Mouse (Mus musculus) MEL (cell line): ENCODE data around the gene Klk1b4. TPM values are rescaled to one million over a fixed set of nuclear protein-coding genes. Genes with fewer than 3 reads are reported as not detected.

Source experiments
- DNase-seq: peaks from one replicate; pipeline ENCODE4 v3.0.0; 2011; ENCODE audit warnings: low read depth, low spot score
- H3K27ac ChIP-seq: 2 replicates; pipeline ENCODE4 v1.5.1; 2012; ENCODE audit warnings: low read depth, mild to moderate bottlenecking, control low read depth, low read length, moderate library complexity; ENCODE audit not compliant: control insufficient read depth
- H3K27me3 ChIP-seq, 2 experiments: fragments of 150-350 bp in 1 of 2; sonication (generic) in 1 of 2; 2 replicates each; pipeline ENCODE4 v1.6.1; 2012; ENCODE audit warnings: low read length in 2 of 2, mild to moderate bottlenecking in 2 of 2, improper control_type of control experiment in 1 of 2, moderate library complexity in 1 of 2; ENCODE audit not compliant: insufficient read depth in 2 of 2, control insufficient read depth in 1 of 2
- H3K36me3 ChIP-seq, 2 experiments: 2 replicates each; pipeline ENCODE4 v1.6.1; 2012 to 2014; ENCODE audit warnings: low read length in 2 of 2, improper control_type of control experiment in 1 of 2, inconsistent platforms in 1 of 2, mild to moderate bottlenecking in 1 of 2; ENCODE audit not compliant: insufficient read depth in 2 of 2, control insufficient read depth in 1 of 2
- H3K4me1 ChIP-seq, 2 experiments: fragments of 150-350 bp in 1 of 2; sonication (generic) in 1 of 2; 2 replicates each; pipeline ENCODE4 v1.6.1; 2012; ENCODE audit warnings: low read length in 2 of 2, improper control_type of control experiment in 1 of 2, mild to moderate bottlenecking in 1 of 2; ENCODE audit not compliant: insufficient read depth in 2 of 2, control insufficient read depth in 1 of 2
- H3K4me3 ChIP-seq, 2 experiments: fragments of 150-350 bp in 1 of 2; sonication (generic) in 1 of 2; 2 replicates each; pipeline ENCODE4 v1.5.1; 2012; ENCODE audit warnings: low read depth in 2 of 2, low read length in 2 of 2, mild to moderate bottlenecking in 2 of 2, moderate library complexity in 2 of 2, control low read depth in 1 of 2, improper control_type of control experiment in 1 of 2; ENCODE audit not compliant: control insufficient read depth in 1 of 2, insufficient read depth in 1 of 2
- H3K79me2 ChIP-seq: 2 replicates; pipeline ENCODE4 v1.6.1; 2012; ENCODE audit warnings: mild to moderate bottlenecking, low read length, moderate library complexity; ENCODE audit not compliant: control insufficient read depth, poor library complexity, insufficient read depth
- H3K9ac ChIP-seq: 2 replicates; pipeline ENCODE4 v1.6.1; 2012; ENCODE audit warnings: low read depth, mild to moderate bottlenecking, control low read depth, low read length, moderate library complexity; ENCODE audit not compliant: control insufficient read depth, poor library complexity, severe bottlenecking
- H3K9me3 ChIP-seq: fragments of 150-350 bp; sonication (generic); replicated peaks from 2 replicates; pipeline ENCODE4 v1.6.1; 2012; ENCODE audit warnings: mild to moderate bottlenecking, low read length, improper control_type of control experiment, moderate library complexity; ENCODE audit not compliant: insufficient read depth
- CHD2 ChIP-seq: IDR thresholded peaks from 2 replicates; pipeline ENCODE4 v1.6.1; 2011; ENCODE audit warnings: low read length, improper control_type of control experiment
- CTCF ChIP-seq, 3 experiments: IDR thresholded peaks in 2 of 3; conservative IDR thresholded peaks in 1 of 3; 2 replicates each; pipeline ENCODE4 v1.5.1; 2011 to 2012; ENCODE audit warnings: low read length in 3 of 3, low read depth in 2 of 3, mild to moderate bottlenecking in 2 of 3, improper control_type of control experiment in 1 of 3, inconsistent platforms in 1 of 3, mixed read lengths in 1 of 3, moderate library complexity in 1 of 3; ENCODE audit not compliant: control insufficient read depth in 1 of 3, insufficient read depth in 1 of 3, poor library complexity in 1 of 3, severe bottlenecking in 1 of 3
- E2F4 ChIP-seq: IDR thresholded peaks from 2 replicates; pipeline ENCODE4 v1.6.1; 2011; ENCODE audit warnings: low read depth, low read length, improper control_type of control experiment, borderline replicate concordance
- ELF1 ChIP-seq: IDR thresholded peaks from 2 replicates; pipeline ENCODE4 v1.6.1; 2014; ENCODE audit warnings: low read depth, mild to moderate bottlenecking, inconsistent platforms, low read length, improper control_type of control experiment, moderate library complexity
- EP300 ChIP-seq, 2 experiments: IDR thresholded peaks; 2 replicates each; pipeline ENCODE4 v1.6.1; 2011; ENCODE audit warnings: improper control_type of control experiment in 2 of 2, low read length in 2 of 2, low read depth in 1 of 2, mild to moderate bottlenecking in 1 of 2
- GABPA ChIP-seq: IDR thresholded peaks from 2 replicates; pipeline ENCODE4 v1.6.1; 2012; ENCODE audit warnings: low read depth, mild to moderate bottlenecking, inconsistent platforms, low read length, improper control_type of control experiment, moderate library complexity
- HCFC1 ChIP-seq: IDR thresholded peaks from 2 replicates; pipeline ENCODE4 v1.6.1; 2012; ENCODE audit warnings: low read depth, mild to moderate bottlenecking, inconsistent platforms, low read length, improper control_type of control experiment, moderate library complexity
- KAT2A ChIP-seq: conservative IDR thresholded peaks from 2 replicates; pipeline ENCODE4 v1.6.1; 2012; ENCODE audit warnings: low read depth, low read length, improper control_type of control experiment, inconsistent platforms
- MAFK ChIP-seq: IDR thresholded peaks from 2 replicates; pipeline ENCODE4 v1.6.1; 2011; ENCODE audit warnings: low read depth, mild to moderate bottlenecking, low read length, improper control_type of control experiment, borderline replicate concordance
- MAZ ChIP-seq: IDR thresholded peaks from 2 replicates; pipeline ENCODE4 v1.6.1; 2012; ENCODE audit warnings: low read depth, mild to moderate bottlenecking, inconsistent platforms, low read length, improper control_type of control experiment
- MXI1 ChIP-seq: IDR thresholded peaks from 2 replicates; pipeline ENCODE4 v1.6.1; 2011; ENCODE audit warnings: mild to moderate bottlenecking, low read depth, low read length, improper control_type of control experiment
- MYC ChIP-seq: IDR thresholded peaks from 2 replicates; pipeline ENCODE4 v1.6.1; 2011; ENCODE audit warnings: low read depth, mild to moderate bottlenecking, low read length, improper control_type of control experiment, moderate library complexity
- NELFE ChIP-seq: IDR thresholded peaks from 2 replicates; pipeline ENCODE4 v1.6.1; 2011; ENCODE audit warnings: low read depth, low read length, improper control_type of control experiment
- NRF1 ChIP-seq: IDR thresholded peaks from 2 replicates; pipeline ENCODE4 v1.6.1; 2014; ENCODE audit warnings: low read depth, mild to moderate bottlenecking, inconsistent platforms, low read length, improper control_type of control experiment, moderate library complexity; ENCODE audit not compliant: poor library complexity, insufficient read depth, severe bottlenecking
- POLR2A ChIP-seq, 2 experiments: IDR thresholded peaks; 2 replicates each; pipeline ENCODE4 v1.6.1; 2011 to 2012; ENCODE audit warnings: low read length in 2 of 2, mild to moderate bottlenecking in 2 of 2, control low read depth in 1 of 2, improper control_type of control experiment in 1 of 2, low read depth in 1 of 2, moderate library complexity in 1 of 2; ENCODE audit not compliant: control insufficient read depth in 1 of 2, insufficient read depth in 1 of 2, poor library complexity in 1 of 2
- POLR2AphosphoS2 ChIP-seq: IDR thresholded peaks from 2 replicates; pipeline ENCODE4 v1.6.1; 2011; ENCODE audit warnings: low read length, improper control_type of control experiment
- RCOR1 ChIP-seq: IDR thresholded peaks from 2 replicates; pipeline ENCODE4 v1.6.1; 2012; ENCODE audit warnings: low read depth, mild to moderate bottlenecking, inconsistent platforms, low read length, improper control_type of control experiment
- SIN3A ChIP-seq: IDR thresholded peaks from 2 replicates; pipeline ENCODE4 v1.6.1; 2012; ENCODE audit warnings: low read length, improper control_type of control experiment, inconsistent platforms
- TAL1 ChIP-seq: IDR thresholded peaks from 2 replicates; pipeline ENCODE4 v1.6.1; 2012; ENCODE audit warnings: mild to moderate bottlenecking, inconsistent platforms, low read length, moderate library complexity, mixed read lengths
- TBP ChIP-seq: IDR thresholded peaks from 2 replicates; pipeline ENCODE4 v1.8.0; 2011; ENCODE audit warnings: low read depth, low read length, improper control_type of control experiment
- TCF12 ChIP-seq: IDR thresholded peaks from 2 replicates; pipeline ENCODE4 v1.6.1; 2014; ENCODE audit warnings: low read depth, mild to moderate bottlenecking, inconsistent platforms, low read length, improper control_type of control experiment, moderate library complexity
- ZC3H11A ChIP-seq: IDR thresholded peaks from 2 replicates; pipeline ENCODE4 v1.6.1; 2012; ENCODE audit warnings: low read depth, mild to moderate bottlenecking, inconsistent platforms, low read length, improper control_type of control experiment
- ZKSCAN1 ChIP-seq: IDR thresholded peaks from 2 replicates; pipeline ENCODE4 v1.6.1; 2012; ENCODE audit warnings: low read depth, mild to moderate bottlenecking, inconsistent platforms, low read length, improper control_type of control experiment, moderate library complexity
- ZNF384 ChIP-seq: IDR thresholded peaks from 2 replicates; pipeline ENCODE4 v1.6.1; 2012; ENCODE audit warnings: low read depth, mild to moderate bottlenecking, inconsistent platforms, low read length, improper control_type of control experiment
- polyA plus RNA-seq, 2 experiments: library from polyadenylated mRNA; stranded (reverse) in 1 of 2; unstranded in 1 of 2; fragments of >175 nt in 1 of 2; fragments of >200 nt in 1 of 2; gene quantifications; 2 replicates each; pipeline versions ENCODE4 v1.2.1 to v1.2.4; 2012; ENCODE audit warnings: low replicate concordance in 2 of 2, low read depth in 1 of 2; ENCODE audit not compliant: insufficient read length in 2 of 2, insufficient read depth in 1 of 2, missing spikeins in 1 of 2
- total RNA-seq: library from RNA; depleted of rRNA; stranded (reverse); fragments of 300-350 nt; gene quantifications from 2 replicates; pipeline ENCODE4 v1.2.3, GENCODE M21; 2012

The Klk1b4 gene
- total and polyA plus RNA-seq, 3 experiments, result not detected

DNA sequence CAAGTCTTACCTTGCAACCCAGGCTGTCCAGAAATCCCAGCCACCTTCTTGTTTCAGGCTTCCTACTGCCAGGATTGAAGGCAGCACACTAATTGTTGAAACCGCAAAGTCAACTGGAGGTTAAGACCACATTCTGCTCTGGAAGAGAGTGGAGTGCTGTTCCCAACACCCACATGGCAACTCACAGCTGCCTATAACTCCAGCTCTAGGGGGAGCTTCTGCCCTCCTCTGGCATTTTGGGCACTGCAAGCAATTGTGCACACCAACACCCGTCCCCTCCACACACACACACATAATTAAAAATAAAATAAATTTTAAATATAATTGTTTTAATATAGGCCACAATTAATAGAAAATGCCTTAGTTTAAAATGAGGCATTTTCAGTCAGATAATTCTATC, 33.9 kb downstream of the Klk1b4 start:
- H3K4me3 ChIP-seq, result no peak overlapping the region

DNA sequence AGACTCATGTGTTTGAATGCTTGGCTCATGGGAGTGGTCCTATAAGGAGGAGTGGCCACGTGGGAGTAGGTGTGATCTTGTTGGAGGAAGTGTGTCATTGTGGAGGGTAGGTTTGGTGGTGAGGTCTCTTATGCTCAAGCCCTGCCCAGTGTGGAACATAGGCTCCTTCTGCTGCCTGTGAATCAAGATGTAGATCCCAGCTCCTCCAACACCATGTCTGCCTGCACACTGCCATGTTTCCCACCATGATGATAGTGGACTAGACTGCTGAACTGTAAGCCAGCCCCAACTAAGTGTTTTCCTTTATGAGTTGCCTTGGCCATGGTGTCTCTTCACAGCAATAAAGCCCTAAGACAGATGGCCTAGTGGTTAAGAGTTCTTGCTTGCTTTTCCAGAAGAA, 36.8 kb downstream of the Klk1b4 start:
- no peaks in the 10 kb centered on the region for H3K27me3 ChIP-seq
- no peak overlapping the region for H3K9ac ChIP-seq
- no peak overlapping the region for H3K27ac ChIP-seq
- TF ChIP-seq POLR2AphosphoS2, result peak; percentile 8; the same call in 1 of the 2 replicates
- no peak for TF ChIP-seq RCOR1
- no peak for TF ChIP-seq SIN3A
- no peak for TF ChIP-seq MYC
- no peak for TF ChIP-seq ZNF384
- no peak for TF ChIP-seq EP300 (IDR thresholded peaks at IDR 0.05; ENCODE audit: low read depth in 1 of 2, low read length in 2 of 2)
- TF ChIP-seq HCFC1, result no peak
- TF ChIP-seq MAZ, result no peak
- DNase-seq, result no peak
- peaks cover 9 to 30% of the 10 kb centered on the region in 2 experiments for H3K4me1 ChIP-seq
- peaks cover 23% of the 10 kb centered on the region for H3K79me2 ChIP-seq
- H3K4me3 ChIP-seq, result no peak overlapping the region
- H3K9me3 ChIP-seq, result no peaks in the 10 kb centered on the region
- peaks cover 7 to 22% of the 10 kb centered on the region in 2 experiments for H3K36me3 ChIP-seq

More for the DNA sequence above, 33.9 kb downstream of the Klk1b4 start:
- no peak overlapping the region for H3K9ac ChIP-seq
- H3K79me2 ChIP-seq, result peaks cover 4% of the 10 kb centered on the region
- no peak for DNase-seq
- H3K27me3 ChIP-seq, result no peaks in the 10 kb centered on the region
- peak in 2 of 3 experiments; percentile 19 to 26; a peak in 1 of 6 replicates for TF ChIP-seq CTCF (IDR thresholded peaks at IDR 0.05 in 2 of 3, conservative IDR thresholded peaks at IDR 0.05 in 1 of 3; ENCODE audit: control insufficient read depth in 1 of 3, insufficient read depth in 1 of 3, low read depth in 2 of 3, low read length in 3 of 3, poor library complexity in 1 of 3, severe bottlenecking in 1 of 3)
- no peak for TF ChIP-seq ZC3H11A
- H3K9me3 ChIP-seq, result no peaks in the 10 kb centered on the region
- peaks cover 0 to 10% of the 10 kb centered on the region in 2 experiments; a peak in 2 of 4 replicates for H3K36me3 ChIP-seq
- no peak overlapping the region for H3K27ac ChIP-seq
- H3K4me1 ChIP-seq, result peaks cover 10 to 30% of the 10 kb centered on the region in 2 experiments

DNA sequence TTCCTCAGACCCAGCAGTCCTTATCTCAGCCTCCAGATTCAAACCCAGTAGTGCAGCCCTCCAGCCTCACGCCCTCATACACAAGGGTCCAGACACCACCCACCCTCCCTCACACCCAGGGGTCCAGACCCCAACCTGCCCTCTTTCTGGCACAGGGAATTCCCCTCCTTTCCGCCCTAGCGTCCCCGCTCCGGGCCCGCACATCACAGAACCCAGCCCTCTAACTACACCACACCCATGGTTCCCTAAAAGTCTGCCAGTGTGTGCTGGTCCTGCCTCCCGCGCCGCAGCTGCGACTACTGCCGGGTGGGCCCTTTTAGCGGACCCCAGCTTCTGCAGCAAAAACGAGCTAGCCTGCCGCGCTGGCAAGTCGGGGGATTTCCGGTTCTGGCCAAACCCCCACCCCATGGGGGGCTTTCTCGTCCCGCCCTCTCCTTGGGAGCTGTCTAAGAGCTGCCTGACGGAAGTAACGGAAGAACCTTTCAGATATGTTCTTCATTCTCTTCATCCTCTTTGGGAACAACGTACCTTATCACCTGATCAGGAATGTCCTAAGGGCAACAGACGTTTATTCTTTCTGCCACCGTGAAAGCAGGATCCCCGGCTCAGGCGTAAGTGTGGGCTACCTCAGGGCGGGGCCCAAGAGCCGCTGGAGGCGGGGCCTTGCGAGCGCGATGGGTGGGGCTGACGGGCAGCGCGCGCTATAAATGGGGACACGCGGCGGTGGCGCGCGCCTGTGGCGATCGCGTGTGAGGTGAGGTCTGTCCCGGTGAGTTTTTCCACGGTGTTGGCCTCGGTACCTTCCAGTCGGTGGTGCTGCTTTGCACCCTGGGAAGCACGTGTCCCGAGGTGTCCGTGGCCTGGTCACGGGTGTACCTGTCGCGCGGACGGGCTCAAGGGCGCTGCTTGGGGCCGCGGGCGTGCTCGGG, 39.1 kb downstream of the Klk1b4 start, which contains the start of the genes 1700028J19Rik and 2410002F23Rik:
Gene 1700028J19Rik, minus strand, starts transcription at position 641 of the 929 bp plus-strand sequence.
Gene 2410002F23Rik, plus strand, starts transcription at position 668 of the 929 bp plus-strand sequence.
- Histone ChIP-seq H3K4me1 (peaks cover 0 to 15% of the 10 kb centered on the region in 2 experiments; a peak in 2 of 4 replicates), H3K9ac (peak within 1 kb of the TSS; percentile 79)
- peak; percentile 89 for DNase-seq
- TF ChIP-seq NELFE, result peak; percentile 99
- peak; percentile 78; the same call in 1 of the 2 replicates for TF ChIP-seq SIN3A
- TF ChIP-seq TAL1, result peak; percentile 43; the same call in 1 of the 2 replicates
- TF ChIP-seq TCF12, result 0 out of 2 replicates have a peak, but pooled peaks have one; percentile 17
- 0 out of 2 replicates have a peak, but pooled peaks have one; percentile 37 for TF ChIP-seq NRF1
- no peak for TF ChIP-seq MAFK
- peak; percentile 81; the same call in 1 of the 2 replicates for TF ChIP-seq MAZ
- TF ChIP-seq GABPA, result no peak
- TF ChIP-seq POLR2AphosphoS2, result peak; percentile 97
- TF ChIP-seq CHD2, result no peak
- TF ChIP-seq TBP, result peak; percentile 98
- peak; percentile 53; the same call in 1 of the 2 replicates for TF ChIP-seq KAT2A
- no peak for TF ChIP-seq ZKSCAN1
- peak; percentile 99 for TF ChIP-seq POLR2A (IDR thresholded peaks at IDR 0.05; ENCODE audit: control insufficient read depth in 1 of 2, insufficient read depth in 1 of 2, low read depth in 1 of 2, low read length in 2 of 2, poor library complexity in 1 of 2)
- TF ChIP-seq ELF1, result peak; percentile 82
- TF ChIP-seq MXI1, result peak; percentile 89
- peak; percentile 77; the same call in 1 of the 2 replicates for TF ChIP-seq E2F4

More for the DNA sequence above, 39.1 kb downstream of the Klk1b4 start, which contains the start of the genes 1700028J19Rik and 2410002F23Rik:
- H3K79me2 ChIP-seq, result peaks cover 27% of the 10 kb centered on the region
- peak within 1 kb of the TSS; percentile 85 for H3K27ac ChIP-seq
- H3K4me3 ChIP-seq, result peak within 1 kb of the TSS; percentile 67 to 74
- H3K27me3 ChIP-seq, result no peaks in the 10 kb centered on the region
- H3K9me3 ChIP-seq, result no peaks in the 10 kb centered on the region
- H3K36me3 ChIP-seq, result peaks cover 12 to 15% of the 10 kb centered on the region in 2 experiments
